Mouse (Mus musculus) lung, postnatal 0 days (tissue): Measurements from ENCODE around the gene Gm28036. TPM values are rescaled to one million over a fixed set of nuclear protein-coding genes. Genes with fewer than 3 reads are reported as not detected.
"Not testable (repeated sequence)": the region's sequence is repeated elsewhere in the genome, so short reads cannot be mapped to it uniquely, and the experiment has no call there.

Experiments
- ATAC-seq: fragments of 200-750 bp; cut with Nextera tagmentation; 2 replicates; pipeline ENCODE4 v1.8.0; 2017; ENCODE audit warnings: moderate library complexity
- DNase-seq: peaks from one replicate; pipeline ENCODE4 v3.0.0-alpha.2; 2016; ENCODE audit warnings: low spot score
- H3K27ac ChIP-seq: fragments of 300-500 bp; sonication (generic); 2 replicates; pipeline ENCODE4 v1.5.1; 2014; ENCODE audit warnings: antibody characterized with exemption, mild to moderate bottlenecking, low read length, mixed read lengths
- H3K27me3 ChIP-seq: fragments of 300-500 bp; sonication (generic); replicated peaks from 2 replicates; pipeline ENCODE4 v1.6.1; 2014; ENCODE audit warnings: low read length, mixed read lengths; ENCODE audit not compliant: insufficient read depth
- H3K36me3 ChIP-seq: fragments of 300-500 bp; sonication (generic); 2 replicates; pipeline ENCODE4 v1.6.1; 2014; ENCODE audit warnings: low read length, mixed read lengths; ENCODE audit not compliant: insufficient read depth
- H3K4me1 ChIP-seq: fragments of 300-500 bp; sonication (generic); 2 replicates; pipeline ENCODE4 v1.6.1; 2014; ENCODE audit warnings: antibody characterized with exemption, low read depth, low read length, mixed read lengths; ENCODE audit not compliant: insufficient read depth
- H3K4me2 ChIP-seq: fragments of 300-500 bp; sonication (generic); replicated peaks from 2 replicates; pipeline ENCODE4 v1.6.1; 2014; ENCODE audit warnings: low read depth, mild to moderate bottlenecking, low read length, moderate library complexity, mixed read lengths
- H3K4me3 ChIP-seq: fragments of 300-500 bp; sonication (generic); 2 replicates; pipeline ENCODE4 v1.5.1; 2014; ENCODE audit warnings: low read depth, low read length
- H3K9ac ChIP-seq: fragments of 300-500 bp; sonication (generic); replicated peaks from 2 replicates; pipeline ENCODE4 v1.6.1; 2014; ENCODE audit warnings: low read depth, mild to moderate bottlenecking
- H3K9me3 ChIP-seq: fragments of 300-500 bp; sonication (generic); 2 replicates; pipeline ENCODE4 v1.6.1; 2016; ENCODE audit warnings: low read length, mixed read lengths
- CTCF ChIP-seq: IDR thresholded peaks from 2 replicates; pipeline ENCODE4 v1.5.1; 2016; ENCODE audit warnings: antibody characterized with exemption, mild to moderate bottlenecking
- EP300 ChIP-seq: IDR thresholded peaks from 2 replicates; pipeline ENCODE4 v1.6.1; 2016; ENCODE audit warnings: antibody characterized with exemption, mild to moderate bottlenecking, control low read depth
- WGBS: fragments of 180-500 bp; shearing (Covaris S2); extraction: QIAGEN DNeasy Blood & Tissue Kit; methylation state at CpG from one replicate; pipeline ENCODE4 v1.1.7; 2014; 5-methylcytosine and 5-hydroxymethylcytosine counted together
- polyA plus RNA-seq: library from polyadenylated mRNA; unstranded; fragments of >200 nt; fragmentation: Nextera tagmentation; extraction: Ambion mirVana; gene quantifications from 2 replicates; pipeline ENCODE4 v1.2.1, GENCODE M21; 2015

Gene Gm28036
- polyA plus RNA-seq, 1 experiment from 2014 or later = 5.2 TPM

DNA sequence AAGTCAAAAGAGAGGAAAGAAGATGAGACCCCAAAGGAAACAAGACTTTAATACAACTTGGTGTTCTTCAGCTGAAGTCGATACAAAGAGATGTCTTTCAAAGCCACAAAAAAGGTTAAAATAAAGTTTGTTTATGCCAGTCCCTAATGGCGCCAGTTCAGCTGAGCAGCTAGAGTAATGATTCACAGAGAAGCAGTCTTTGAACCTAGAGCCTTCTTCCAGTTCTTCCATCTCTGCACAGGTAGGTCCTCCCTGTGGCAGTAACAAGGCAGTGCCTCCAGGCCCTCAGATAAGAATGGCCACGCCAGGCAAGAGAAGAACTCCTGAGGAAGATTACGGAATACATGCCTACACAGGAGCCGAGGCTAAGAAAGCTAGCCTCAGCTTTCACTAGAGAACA, 3.2 kb downstream of the Gm28036 start:
- TF ChIP-seq EP300 (no peak), CTCF (no peak)
- Histone ChIP-seq H3K9ac (no peak overlapping the region), H3K27ac (no peak overlapping the region), H3K9me3 (no peaks in the 10 kb centered on the region), H3K4me1 (no peaks in the 10 kb centered on the region), H3K27me3 (no peaks in the 10 kb centered on the region), H3K4me3 (no peak overlapping the region), H3K36me3 (peaks cover 12% of the 10 kb centered on the region; the same call in 1 of the 2 replicates), H3K4me2 (no peak overlapping the region)
- no peak for DNase-seq
- no peak for ATAC-seq
- WGBS = 86% methylated on average over 5 of the region's 5 CpGs

DNA sequence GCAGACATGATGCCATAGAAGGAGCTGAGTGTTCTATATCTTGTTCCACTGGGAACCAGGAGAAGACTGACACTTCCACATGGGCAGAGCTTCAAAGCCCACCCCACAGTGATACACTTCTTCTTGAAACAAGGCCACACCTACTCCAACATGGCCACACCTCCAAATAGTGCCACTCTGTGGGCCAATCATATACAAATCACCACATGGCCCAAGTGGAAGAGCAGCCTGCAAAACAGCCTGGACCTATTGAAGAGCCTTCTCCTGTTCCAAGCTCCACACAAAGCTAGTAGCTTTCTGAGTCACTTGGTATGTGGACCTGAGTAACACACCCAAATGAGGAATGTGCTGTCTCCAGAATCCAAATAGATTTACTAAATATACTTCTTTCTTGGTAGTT, 7.3 kb downstream of the Gm28036 start:
- ATAC-seq (no peak), DNase-seq (no peak)
- Histone ChIP-seq H3K9me3 (no peaks in the 10 kb centered on the region), H3K9ac (no peak overlapping the region), H3K4me3 (no peak overlapping the region), H3K36me3 (peaks cover 7% of the 10 kb centered on the region; the same call in 1 of the 2 replicates), H3K4me2 (no peak overlapping the region), H3K27ac (no peak overlapping the region), H3K4me1 (no peaks in the 10 kb centered on the region), H3K27me3 (no peaks in the 10 kb centered on the region)
- TF ChIP-seq CTCF = no peak
- TF ChIP-seq EP300 = no peak

DNA sequence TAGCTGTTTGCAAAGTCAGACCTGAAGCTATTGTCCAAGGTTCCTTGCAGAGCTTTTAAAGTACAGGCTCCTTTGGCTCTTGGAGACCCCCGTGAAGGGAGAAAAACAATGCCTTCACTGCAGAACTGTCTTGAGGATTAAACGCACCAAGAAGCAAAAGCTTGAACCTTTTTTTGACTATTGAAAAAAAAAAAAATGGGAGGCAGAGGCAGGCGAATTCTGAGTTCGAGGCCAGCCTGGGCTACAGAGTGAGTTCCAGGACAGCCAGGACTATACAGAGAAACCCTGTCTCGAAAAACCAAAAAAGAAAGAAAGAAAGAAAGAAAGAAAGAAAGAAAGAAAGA, 14.8 kb downstream of the Gm28036 start:
- not testable (repeated sequence) for H3K36me3 ChIP-seq, ATAC-seq, H3K9me3 ChIP-seq, H3K4me1 ChIP-seq, H3K27me3 ChIP-seq, DNase-seq
- Histone ChIP-seq H3K4me2 (peak overlapping the region; percentile 95), H3K9ac (peak overlapping the region; percentile 75), H3K27ac (peak overlapping the region; percentile 83; the same call in 1 of the 2 replicates), H3K4me3 (peak overlapping the region; percentile 88)
- WGBS = 19% methylated on average over 5 of the region's 5 CpGs

DNA sequence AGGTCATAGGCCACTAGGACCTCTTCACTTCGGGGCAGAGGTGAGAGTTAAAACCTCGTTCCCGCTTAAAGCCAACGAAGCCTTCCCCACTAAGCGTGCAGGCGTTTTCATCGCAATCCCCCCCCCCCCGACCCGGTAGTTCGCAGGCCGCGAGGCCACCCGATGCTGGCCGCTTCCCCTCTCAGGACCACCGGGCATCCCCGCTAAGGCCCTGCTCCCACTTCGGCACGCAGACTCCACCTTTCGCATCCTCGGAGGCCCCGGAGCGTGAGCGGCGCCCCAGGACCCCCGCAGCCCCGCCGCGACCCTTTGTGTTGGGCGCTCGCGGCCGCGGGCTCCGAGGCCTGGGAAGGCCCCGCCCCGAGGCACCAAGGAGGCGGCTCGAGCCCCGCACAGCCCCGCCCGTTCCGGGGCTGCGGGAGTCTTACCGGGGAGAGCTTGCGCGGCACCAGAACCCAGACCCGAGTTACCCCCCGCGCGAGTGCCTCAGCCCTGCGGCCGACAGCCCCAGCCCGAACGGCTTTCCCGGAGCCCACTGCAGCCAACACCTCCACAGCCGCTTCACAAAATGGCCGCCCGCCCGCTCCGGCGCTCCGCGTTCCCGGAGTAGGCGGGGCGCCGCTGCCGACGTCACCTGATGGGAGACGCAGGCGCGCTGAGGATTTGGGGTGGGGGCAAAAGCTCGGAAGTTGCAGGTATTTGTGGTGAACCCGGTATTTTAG, 15.4 kb downstream of the Gm28036 start, which contains the start of the genes Cpne1 and Rbm12:
TSS of gene Cpne1 (minus strand) at position 608 of the 722 bp plus-strand sequence.
TSS of gene Rbm12 (minus strand) at position 621 of the 722 bp plus-strand sequence.
- Histone ChIP-seq H3K4me3 (peak within 1 kb of the TSS; percentile 88), H3K27me3 (no peaks in the 10 kb centered on the region), H3K9me3 (no peaks in the 10 kb centered on the region), H3K9ac (peak within 1 kb of the TSS; percentile 75), H3K4me1 (no peaks in the 10 kb centered on the region; the same call in 1 of the 2 replicates), H3K4me2 (peak within 1 kb of the TSS; percentile 95), H3K36me3 (no peaks in the 10 kb centered on the region), H3K27ac (peak within 1 kb of the TSS; percentile 83)
- TF ChIP-seq EP300 (peak; percentile 26; the same call in 1 of the 2 replicates), CTCF (no peak)
- ATAC-seq = peak; percentile 96
- DNase-seq = peak; percentile 95
- WGBS = 1% methylated on average over 59 of the region's 74 CpGs

DNA sequence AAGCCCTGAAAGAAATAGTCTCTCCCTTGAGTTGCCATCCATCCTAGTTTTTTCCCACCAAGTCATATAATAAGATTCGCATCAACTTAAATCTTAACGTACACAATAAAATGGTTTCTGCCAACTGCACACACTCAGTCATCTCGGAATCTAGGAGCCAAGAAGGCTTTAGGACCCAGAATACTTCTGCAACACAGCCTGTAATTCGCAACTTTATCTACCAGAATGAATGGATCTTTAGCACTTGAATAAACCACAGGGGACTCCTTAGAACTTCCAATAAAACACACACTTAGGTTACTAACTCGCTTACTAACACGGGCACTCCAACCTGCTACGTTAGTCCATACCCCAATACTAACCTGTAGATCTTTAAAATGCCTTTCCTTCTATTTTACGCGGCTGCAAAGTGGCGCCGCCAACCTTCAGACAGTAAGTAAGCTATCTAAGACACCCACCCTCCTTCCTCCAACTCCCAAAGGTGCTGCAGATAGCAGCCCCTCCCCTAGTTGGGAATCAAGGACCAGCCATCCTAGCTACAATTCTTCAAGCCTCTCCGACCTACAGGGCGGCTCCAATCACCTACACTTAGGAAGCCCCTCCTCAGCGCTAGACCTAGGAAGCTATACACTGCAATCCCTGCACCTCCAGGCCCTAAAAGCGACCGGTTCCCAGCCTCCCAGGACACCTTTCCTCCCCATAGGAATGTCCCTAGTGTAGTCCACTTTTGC, 16.1 kb downstream of the Gm28036 start:
- no peaks in the 10 kb centered on the region for H3K36me3 ChIP-seq
- no peaks in the 10 kb centered on the region for H3K27me3 ChIP-seq
- ATAC-seq (peak; percentile 66), DNase-seq (peak; percentile 61)
- peak overlapping the region; percentile 83 for H3K27ac ChIP-seq
- H3K9ac ChIP-seq = peak overlapping the region; percentile 75
- under 1% methylated on average over 16 of the region's 16 CpGs for WGBS
- no peaks in the 10 kb centered on the region for H3K9me3 ChIP-seq
- H3K4me1 ChIP-seq = no peaks in the 10 kb centered on the region; the same call in 1 of the 2 replicates
- H3K4me2 ChIP-seq = peak overlapping the region; percentile 95
- no peak for TF ChIP-seq CTCF
- TF ChIP-seq EP300 = no peak
- peak overlapping the region; percentile 88 for H3K4me3 ChIP-seq

DNA sequence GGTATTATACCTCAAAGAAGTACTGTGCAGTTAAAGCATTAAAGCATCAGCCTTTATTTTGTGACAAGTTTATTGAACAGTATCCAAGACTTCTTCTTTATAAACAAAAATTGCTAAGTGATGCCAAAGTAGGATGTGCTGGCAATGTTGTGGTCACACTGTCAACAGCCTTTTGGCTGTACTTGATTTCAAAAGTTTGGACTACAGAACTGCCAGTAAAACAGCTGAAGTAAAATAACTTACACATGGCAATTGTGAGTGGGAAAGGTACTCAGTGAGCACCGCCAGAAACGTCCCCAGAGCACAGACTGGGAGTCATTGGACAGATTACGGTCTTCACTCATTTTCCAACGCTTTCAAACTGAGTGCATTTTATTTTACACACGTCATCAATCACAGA, 35.0 kb downstream of the Gm28036 start:
- Histone ChIP-seq H3K36me3 (peaks cover 19% of the 10 kb centered on the region), H3K9me3 (no peaks in the 10 kb centered on the region), H3K4me2 (no peak overlapping the region), H3K4me3 (no peak overlapping the region), H3K27ac (no peak overlapping the region), H3K9ac (no peak overlapping the region), H3K27me3 (no peaks in the 10 kb centered on the region), H3K4me1 (no peaks in the 10 kb centered on the region)
- no peak for ATAC-seq
- DNase-seq = peak; percentile 60
- no peak for TF ChIP-seq EP300
- TF ChIP-seq CTCF = no peak
- 55% methylated on average over 5 of the region's 5 CpGs for WGBS
